Mouse (Mus musculus) forebrain, embryonic 12.5 days (tissue): ENCODE measurements around the gene Tango6. TPM values are rescaled to one million over a fixed set of nuclear protein-coding genes. Genes with fewer than 3 reads are reported as not detected.
"Not testable (repeated sequence)": the region's sequence is repeated elsewhere in the genome, so short reads cannot be mapped to it uniquely, and the experiment has no call there.

Experiments used
- ATAC-seq: fragments of 200-750 bp; cut with Nextera tagmentation; 2 replicates; pipeline ENCODE4 v1.8.0; 2017; ENCODE audit warnings: moderate TSS enrichment; ENCODE audit not compliant: low FRiP score
- H3K27ac ChIP-seq: fragments of 300-500 bp; sonication (generic); 2 replicates; pipeline ENCODE4 v1.5.1; 2016; ENCODE audit warnings: mild to moderate bottlenecking
- H3K27me3 ChIP-seq: fragments of 300-500 bp; sonication (generic); 2 replicates; pipeline ENCODE4 v1.6.1; 2016; ENCODE audit warnings: mild to moderate bottlenecking
- H3K36me3 ChIP-seq: fragments of 300-500 bp; sonication (generic); replicated peaks from 2 replicates; pipeline ENCODE4 v1.6.1; 2016; ENCODE audit warnings: mild to moderate bottlenecking
- H3K4me1 ChIP-seq: fragments of 300-500 bp; sonication (generic); 2 replicates; pipeline ENCODE4 v1.6.1; 2016
- H3K4me2 ChIP-seq: fragments of 300-500 bp; sonication (generic); 2 replicates; pipeline ENCODE4 v1.6.1; 2016; ENCODE audit warnings: mild to moderate bottlenecking, moderate library complexity
- H3K4me3 ChIP-seq: fragments of 300-500 bp; sonication (generic); replicated peaks from 2 replicates; pipeline ENCODE4 v1.5.1; 2016; ENCODE audit warnings: mild to moderate bottlenecking
- H3K9ac ChIP-seq: fragments of 300-500 bp; sonication (generic); 2 replicates; pipeline ENCODE4 v1.6.1; 2016; ENCODE audit warnings: mild to moderate bottlenecking
- H3K9me3 ChIP-seq: fragments of 300-500 bp; sonication (generic); 2 replicates; pipeline ENCODE4 v1.6.1; 2016
- WGBS: fragments of 180-500 bp; shearing (Covaris S2); methylation state at CpG from one replicate; pipeline ENCODE4 v1.1.7; 2016; 5-methylcytosine and 5-hydroxymethylcytosine counted together
- polyA plus RNA-seq: library from polyadenylated mRNA; unstranded; fragments of >200 nt; fragmentation: Nextera tagmentation; extraction: Ambion mirVana; gene quantifications from 2 replicates; pipeline ENCODE4 v1.2.1, GENCODE M21; 2016

Gene Tango6
- polyA plus RNA-seq, 1 experiment from 2014 or later, result 9.9 TPM

GRCm38 (mm10) chr8:106766736-106767135 is 83.9 kb downstream of the Tango6 start:
- no peak overlapping the region for H3K27ac ChIP-seq
- no peaks in the 10 kb centered on the region for H3K27me3 ChIP-seq
- ATAC-seq, result no peak
- no peaks in the 10 kb centered on the region for H3K9me3 ChIP-seq
- 88% methylated on average over 5 of the region's 5 CpGs for WGBS
- no peak overlapping the region for H3K4me2 ChIP-seq
- no peak overlapping the region for H3K9ac ChIP-seq
- H3K36me3 ChIP-seq, result no peaks in the 10 kb centered on the region
- H3K4me3 ChIP-seq, result no peak overlapping the region
- peaks cover 10% of the 10 kb centered on the region for H3K4me1 ChIP-seq

GRCm38 (mm10) chr8:106769147-106769805 is 86.4 kb downstream of the Tango6 start:
- no peaks in the 10 kb centered on the region for H3K36me3 ChIP-seq
- 0 out of 2 replicates have a peak, but pooled peaks cover 4% of the 10 kb centered on the region for H3K4me1 ChIP-seq
- no peaks in the 10 kb centered on the region for H3K27me3 ChIP-seq
- no peak overlapping the region for H3K27ac ChIP-seq
- no peak overlapping the region for H3K9ac ChIP-seq
- WGBS, result 84% methylated on average over 13 of the region's 13 CpGs
- H3K4me2 ChIP-seq, result no peak overlapping the region
- H3K4me3 ChIP-seq, result no peak overlapping the region
- no peaks in the 10 kb centered on the region for H3K9me3 ChIP-seq
- no peak for ATAC-seq

DNA sequence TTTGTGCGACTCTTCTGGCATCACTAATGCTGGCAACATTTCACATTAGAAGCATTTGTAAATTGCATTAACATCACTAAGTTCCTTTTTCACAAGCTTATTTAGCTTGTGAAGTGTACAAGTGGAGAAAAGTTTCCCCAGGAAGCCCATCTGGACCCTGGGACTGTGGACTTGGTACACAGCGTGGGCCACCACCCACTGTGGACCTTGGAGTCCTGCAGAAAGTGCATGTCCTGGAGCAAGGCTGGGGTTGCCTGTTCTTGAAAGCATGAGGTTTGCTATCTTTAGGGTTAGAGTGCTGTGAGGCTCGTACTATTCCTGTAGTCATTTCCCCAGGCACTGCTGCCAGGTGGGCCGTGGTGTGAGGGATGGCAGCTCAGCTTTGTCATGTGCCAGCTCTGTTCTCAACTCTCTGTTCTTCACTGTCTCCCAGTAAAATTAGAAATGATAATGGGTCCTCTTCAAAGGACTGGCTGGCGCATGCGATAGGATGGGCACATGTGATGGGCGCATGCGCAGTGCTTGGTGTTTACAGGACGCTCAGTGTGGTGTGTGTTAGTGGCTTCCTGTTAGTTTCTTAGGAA is 87.8 kb downstream of the Tango6 start:
- H3K4me1 ChIP-seq, result 0 out of 2 replicates have a peak, but pooled peaks cover 4% of the 10 kb centered on the region
- WGBS, result 94% methylated on average over 9 of the region's 9 CpGs
- H3K27me3 ChIP-seq, result no peaks in the 10 kb centered on the region
- H3K9ac ChIP-seq, result no peak overlapping the region
- no peaks in the 10 kb centered on the region for H3K9me3 ChIP-seq
- no peak overlapping the region for H3K4me2 ChIP-seq
- no peaks in the 10 kb centered on the region for H3K36me3 ChIP-seq
- ATAC-seq, result no peak
- H3K4me3 ChIP-seq, result no peak overlapping the region
- H3K27ac ChIP-seq, result no peak overlapping the region

GRCm38 (mm10) chr8:106772094-106772493 is 89.2 kb downstream of the Tango6 start:
- Histone ChIP-seq H3K27me3 (no peaks in the 10 kb centered on the region), H3K36me3 (no peaks in the 10 kb centered on the region), H3K4me1 (0 out of 2 replicates have a peak, but pooled peaks cover 4% of the 10 kb centered on the region), H3K4me3 (no peak overlapping the region), H3K9ac (no peak overlapping the region), H3K4me2 (no peak overlapping the region), H3K9me3 (no peaks in the 10 kb centered on the region), H3K27ac (no peak overlapping the region)
- WGBS, result 85% methylated on average over 6 of the region's 6 CpGs
- ATAC-seq, result no peak

DNA sequence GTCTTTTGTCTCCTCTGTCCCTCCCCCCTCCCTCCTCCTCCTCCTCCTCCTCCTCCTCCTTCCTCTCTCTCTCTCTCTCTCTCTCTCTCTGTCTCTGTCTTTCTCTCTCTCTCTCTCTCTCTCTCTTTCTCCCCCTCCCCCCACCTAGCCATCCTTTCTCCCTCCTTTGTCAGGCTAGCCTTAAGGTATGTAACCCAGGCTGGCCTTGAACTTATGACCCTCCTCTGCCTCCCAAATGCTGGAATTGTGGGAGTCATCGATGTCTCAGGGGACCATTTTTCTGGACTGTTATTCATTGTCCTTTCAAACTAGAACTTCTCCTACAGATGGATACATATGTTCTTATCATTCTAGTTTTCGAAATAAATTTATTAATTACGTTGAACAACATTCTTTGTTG is 89.6 kb downstream of the Tango6 start:
- Histone ChIP-seq H3K4me3 (no peak overlapping the region), H3K36me3 (no peaks in the 10 kb centered on the region), H3K9me3 (no peaks in the 10 kb centered on the region), H3K9ac (no peak overlapping the region), H3K4me1 (0 out of 2 replicates have a peak, but pooled peaks cover 4% of the 10 kb centered on the region), H3K27ac (no peak overlapping the region), H3K4me2 (no peak overlapping the region), H3K27me3 (no peaks in the 10 kb centered on the region)
- 91% methylated on average over 3 of the region's 3 CpGs for WGBS
- no peak for ATAC-seq

- H3K9ac ChIP-seq, result no peak overlapping the region
- H3K27me3 ChIP-seq, result no peaks in the 10 kb centered on the region
- H3K4me1 ChIP-seq, result 0 out of 2 replicates have a peak, but pooled peaks cover 4% of the 10 kb centered on the region
- H3K27ac ChIP-seq, result peak overlapping the region; percentile 21; the same call in 1 of the 2 replicates
- no peaks in the 10 kb centered on the region for H3K9me3 ChIP-seq
- WGBS, result 62% methylated on average over 8 of the region's 8 CpGs
- no peaks in the 10 kb centered on the region for H3K36me3 ChIP-seq
- no peak for ATAC-seq
- H3K4me2 ChIP-seq, result no peak overlapping the region
- no peak overlapping the region for H3K4me3 ChIP-seq
Observed at GRCm38 (mm10) chr8:106774567-106775320, 91.9 kb downstream of the Tango6 start.

GRCm38 (mm10) chr8:106789623-106790022 is 106.8 kb downstream of the Tango6 start:
- ATAC-seq, result no peak
- Histone ChIP-seq H3K27ac (no peak overlapping the region), H3K27me3 (no peaks in the 10 kb centered on the region), H3K4me2 (no peak overlapping the region), H3K36me3 (no peaks in the 10 kb centered on the region), H3K9me3 (no peaks in the 10 kb centered on the region), H3K4me3 (no peak overlapping the region), H3K9ac (no peak overlapping the region), H3K4me1 (peaks cover 8% of the 10 kb centered on the region; the same call in 1 of the 2 replicates)
- WGBS, result 42% methylated on average over 4 of the region's 4 CpGs

GRCm38 (mm10) chr8:106794820-106795219 is 112.0 kb downstream of the Tango6 start:
- Histone ChIP-seq H3K27me3 (no peaks in the 10 kb centered on the region), H3K27ac (no peak overlapping the region), H3K4me3 (no peak overlapping the region), H3K4me2 (no peak overlapping the region), H3K9me3 (no peaks in the 10 kb centered on the region), H3K4me1 (no peaks in the 10 kb centered on the region), H3K36me3 (no peaks in the 10 kb centered on the region), H3K9ac (no peak overlapping the region)
- no peak for ATAC-seq
- 98% methylated on average over 2 of the region's 2 CpGs for WGBS

DNA sequence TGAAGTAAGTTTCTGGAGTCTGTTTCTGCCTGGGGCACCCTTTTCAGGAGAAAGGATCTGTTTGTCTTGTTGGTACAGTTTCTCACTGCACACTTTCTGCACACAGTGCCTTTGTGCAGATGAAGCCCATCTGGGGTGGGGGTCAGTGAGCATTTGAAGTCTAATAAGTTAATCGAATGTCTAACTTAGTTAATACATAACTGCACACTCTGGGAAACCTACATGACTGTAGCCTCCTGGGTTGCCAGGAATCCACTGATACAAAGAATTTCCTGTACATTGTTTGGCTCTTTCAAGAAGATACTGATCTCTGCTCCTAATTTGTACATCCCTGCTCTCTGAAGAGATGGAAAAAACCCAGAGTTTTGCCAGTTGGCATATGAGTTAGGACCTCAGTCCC is 117.0 kb downstream of the Tango6 start:
- H3K4me2 ChIP-seq, result no peak overlapping the region
- no peak overlapping the region for H3K27ac ChIP-seq
- no peak overlapping the region for H3K4me3 ChIP-seq
- WGBS, result 57% methylated on average over 1 of the region's 1 CpGs
- H3K4me1 ChIP-seq, result no peaks in the 10 kb centered on the region
- no peak for ATAC-seq
- H3K9ac ChIP-seq, result no peak overlapping the region
- no peaks in the 10 kb centered on the region for H3K27me3 ChIP-seq
- no peaks in the 10 kb centered on the region for H3K9me3 ChIP-seq
- H3K36me3 ChIP-seq, result no peaks in the 10 kb centered on the region

DNA sequence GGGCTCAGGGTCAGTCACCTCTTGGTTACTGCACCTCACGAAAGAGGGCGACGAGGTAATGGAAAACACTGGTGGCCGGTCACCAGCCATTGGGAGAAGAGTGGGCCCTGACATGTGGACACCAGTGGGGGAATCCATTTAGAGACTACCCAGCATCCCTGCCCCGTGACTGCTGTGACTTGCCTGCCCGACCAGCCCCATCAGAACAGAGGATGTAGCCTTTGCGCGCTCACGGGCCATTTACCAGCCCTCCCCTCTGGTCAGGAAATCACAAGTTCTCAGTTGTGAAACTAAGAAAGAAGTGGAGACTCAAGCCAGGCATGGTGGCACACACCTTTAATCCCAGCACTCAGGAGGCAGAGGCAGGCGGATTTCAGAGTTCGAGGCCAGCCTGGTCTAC is 118.4 kb downstream of the Tango6 start:
- H3K4me3 ChIP-seq, result no peak overlapping the region
- no peaks in the 10 kb centered on the region for H3K36me3 ChIP-seq
- ATAC-seq, result no peak
- H3K27ac ChIP-seq, result no peak overlapping the region
- H3K9ac ChIP-seq, result no peak overlapping the region
- peaks cover 6% of the 10 kb centered on the region; the same call in 1 of the 2 replicates for H3K9me3 ChIP-seq
- H3K4me1 ChIP-seq, result no peaks in the 10 kb centered on the region
- 96% methylated on average over 11 of the region's 11 CpGs for WGBS
- no peaks in the 10 kb centered on the region for H3K27me3 ChIP-seq
- H3K4me2 ChIP-seq, result no peak overlapping the region

DNA sequence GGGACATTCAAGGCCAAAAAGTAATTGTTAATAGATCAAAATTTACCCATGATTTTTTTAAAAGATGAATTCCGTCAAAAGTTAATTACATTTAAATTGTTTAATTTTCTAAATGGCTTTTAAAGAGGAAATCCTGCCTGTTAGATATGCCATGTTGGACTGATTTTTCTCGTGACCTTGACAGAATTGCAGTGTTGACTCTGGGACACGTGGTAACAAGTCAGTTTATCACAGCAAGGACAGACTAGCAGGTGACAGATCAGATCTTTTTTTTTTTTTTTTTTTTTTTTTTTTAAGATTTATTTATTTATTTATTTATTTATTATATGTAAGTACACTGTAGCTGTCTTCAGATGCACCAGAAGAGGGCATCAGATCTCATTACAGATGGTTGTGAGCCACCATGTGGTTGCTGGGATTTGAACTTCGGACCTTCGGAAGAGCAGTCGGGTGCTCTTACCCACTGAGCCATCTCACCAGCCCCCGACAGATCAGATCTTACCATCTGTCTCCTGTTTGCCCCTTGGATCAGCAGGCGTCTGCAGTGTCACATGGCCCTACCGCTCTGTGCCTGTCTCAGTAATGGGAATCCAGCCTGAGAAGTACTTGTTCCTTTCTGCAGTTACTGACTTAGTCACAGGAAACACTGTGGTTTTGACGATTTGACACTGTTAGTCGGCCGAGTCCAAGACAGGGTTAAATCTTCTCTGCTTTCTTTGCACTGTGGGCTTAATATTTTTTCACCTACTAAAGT is 119.7 kb downstream of the Tango6 start:
- H3K4me2 ChIP-seq, H3K36me3 ChIP-seq, H3K27me3 ChIP-seq, ATAC-seq, H3K9me3 ChIP-seq, H3K4me1 ChIP-seq, H3K27ac ChIP-seq, H3K9ac ChIP-seq, H3K4me3 ChIP-seq: not testable (repeated sequence)
- 88% methylated on average over 12 of the region's 12 CpGs for WGBS

DNA sequence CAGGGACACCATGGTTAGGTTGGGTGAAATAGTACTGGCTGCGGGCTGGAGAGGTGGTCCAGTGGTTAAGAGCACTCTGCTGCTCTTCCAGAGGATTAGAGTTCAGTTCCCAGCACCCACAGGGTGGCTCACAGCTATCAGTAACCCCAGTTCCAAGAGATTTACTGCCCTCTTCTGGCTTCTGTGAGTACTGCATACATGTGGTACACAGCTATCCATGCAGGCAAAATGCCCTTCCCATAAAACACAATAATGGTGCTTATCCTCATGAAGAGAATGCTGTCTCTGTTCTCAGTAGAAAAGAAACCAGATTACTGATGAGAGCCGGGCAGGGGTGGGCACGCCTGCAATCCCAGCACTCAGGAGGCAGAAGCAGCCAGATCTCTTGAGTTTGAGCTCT is 123.0 kb downstream of the Tango6 start:
- Histone ChIP-seq H3K27me3 (no peaks in the 10 kb centered on the region), H3K4me2 (no peak overlapping the region), H3K9ac (no peak overlapping the region), H3K27ac (no peak overlapping the region), H3K9me3 (peaks cover 6% of the 10 kb centered on the region; the same call in 1 of the 2 replicates), H3K4me3 (no peak overlapping the region), H3K4me1 (0 out of 2 replicates have a peak, but pooled peaks cover 5% of the 10 kb centered on the region), H3K36me3 (0 out of 2 replicates have a peak, but pooled peaks cover 3% of the 10 kb centered on the region)
- WGBS, result 95% methylated on average over 3 of the region's 3 CpGs
- no peak for ATAC-seq
